Mouse (Mus musculus) kidney, postnatal 25 days (tissue): Measurements from ENCODE around the gene Slc11a2.

ENCODE experiments used
- DNase-seq, 2 experiments: peaks; one replicate each; pipeline ENCODE4 v3.0.0; 2021; ENCODE audit warnings: mixed read lengths in 2 of 2

Gene Slc11a2

DNA sequence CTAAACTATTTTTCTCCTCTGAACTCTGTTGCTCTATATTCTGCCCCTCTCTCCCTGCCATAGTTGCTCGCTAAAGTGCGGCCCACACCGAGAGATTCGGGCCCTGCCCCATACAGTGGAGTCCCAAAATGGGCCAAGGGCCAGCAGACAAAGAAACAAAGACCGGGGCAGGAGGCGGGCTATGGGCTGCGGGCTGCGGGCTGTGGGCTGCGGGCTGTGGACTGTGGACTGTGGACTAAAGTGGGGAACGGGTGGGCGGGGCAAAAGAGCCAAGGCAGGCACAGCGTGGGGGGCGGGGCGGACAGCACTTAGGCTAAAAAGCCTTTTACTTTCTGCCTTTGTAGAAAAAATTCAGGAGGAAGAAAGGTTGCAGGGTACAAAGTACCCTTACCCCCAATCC lies 78.1 kb downstream of the Slc11a2 start:
- peak; percentile 87 to 92 for DNase-seq

DNA sequence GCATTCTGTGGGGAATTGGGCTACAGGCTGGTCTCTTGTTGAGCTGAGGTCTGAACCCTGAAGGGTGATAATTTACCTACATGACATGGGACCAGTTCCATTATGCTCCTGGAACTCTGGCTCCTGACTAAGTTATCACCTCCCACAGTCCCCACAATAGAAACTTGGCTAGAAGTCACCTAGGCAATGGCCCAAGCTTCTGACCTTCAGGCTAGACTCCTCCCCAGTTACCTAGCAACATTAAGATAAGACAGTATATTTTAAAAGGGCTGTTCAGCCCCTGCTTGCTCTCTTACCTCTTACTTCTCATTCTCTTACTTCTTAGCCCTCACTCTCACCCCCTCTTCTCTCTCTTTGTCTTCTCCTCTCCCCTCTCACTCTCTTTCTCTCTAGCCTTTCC lies 79.4 kb downstream of the Slc11a2 start:
- DNase-seq, result peak; percentile 40 to 61

DNA sequence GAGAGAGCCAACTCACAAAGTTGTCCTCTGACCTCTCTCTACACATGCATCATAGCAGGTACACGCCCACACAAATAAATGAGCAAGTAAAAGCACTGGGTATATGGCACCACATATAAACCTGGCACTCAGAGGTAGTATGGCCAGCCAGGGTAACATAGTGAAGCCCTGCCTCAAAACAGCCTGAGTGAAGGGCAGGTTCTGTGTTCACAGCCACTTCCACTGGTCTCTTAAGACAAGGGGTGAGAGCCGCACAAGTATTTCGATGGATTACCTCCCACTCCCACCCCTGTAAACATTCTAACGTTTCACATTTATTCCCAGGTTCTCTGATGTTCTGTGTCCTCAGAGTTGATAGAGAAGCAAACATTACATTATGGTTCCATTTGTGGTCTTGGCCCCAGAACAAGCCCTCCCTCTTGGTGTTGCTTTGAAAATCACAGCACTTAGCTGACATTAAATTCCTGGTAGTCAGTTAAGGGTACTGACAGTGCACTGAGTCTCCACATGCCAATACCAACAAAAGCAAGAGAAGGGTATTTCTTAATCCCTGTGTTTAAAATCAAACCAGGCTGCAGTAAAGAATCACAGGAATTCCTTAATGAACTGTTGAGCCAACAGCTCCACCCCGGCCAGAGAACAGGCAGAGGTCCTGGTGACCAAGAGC lies 83.4 kb downstream of the Slc11a2 start:
- peak in 1 of 2 experiments; percentile 43 for DNase-seq
